Mouse (Mus musculus) adrenal gland, postnatal 14 days (tissue): Measurements from ENCODE around the gene Wdr93. TPM values are rescaled to one million over a fixed set of nuclear protein-coding genes. Genes with fewer than 3 reads are reported as not detected.
"Not testable (repeated sequence)": the region's sequence is repeated elsewhere in the genome, so short reads cannot be mapped to it uniquely, and the experiment has no call there.

Experiments used
- DNase-seq: peaks from one replicate; pipeline ENCODE4 v3.0.0; 2021; ENCODE audit warnings: mixed read lengths
- total RNA-seq: library from RNA; stranded (reverse); gene quantifications from 2 replicates; pipeline ENCODE4 v1.2.3, GENCODE M21; 2021

The Wdr93 gene
- total RNA-seq, 1 experiment from 2014 or later: 1.8 TPM

DNA sequence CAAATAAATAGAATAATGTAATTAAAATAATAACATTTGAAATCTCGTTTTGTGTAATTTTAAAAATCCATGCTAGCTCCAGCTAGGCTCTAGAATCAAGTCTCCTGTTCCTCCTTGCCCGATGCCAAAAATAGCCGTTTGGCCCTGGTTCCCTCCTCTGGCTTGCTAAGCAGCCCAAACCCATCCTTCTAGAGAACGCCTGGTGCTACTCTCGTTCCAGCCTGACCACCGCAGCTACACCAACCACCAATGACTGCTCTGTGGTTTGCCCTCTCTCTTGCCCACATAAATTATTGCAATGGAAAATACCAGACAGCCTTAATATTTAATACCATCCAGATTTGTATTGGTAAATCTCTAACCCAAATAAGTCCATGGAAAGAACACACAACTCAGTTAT, 4.7 kb downstream of the Wdr93 start:
- DNase-seq: no peak

DNA sequence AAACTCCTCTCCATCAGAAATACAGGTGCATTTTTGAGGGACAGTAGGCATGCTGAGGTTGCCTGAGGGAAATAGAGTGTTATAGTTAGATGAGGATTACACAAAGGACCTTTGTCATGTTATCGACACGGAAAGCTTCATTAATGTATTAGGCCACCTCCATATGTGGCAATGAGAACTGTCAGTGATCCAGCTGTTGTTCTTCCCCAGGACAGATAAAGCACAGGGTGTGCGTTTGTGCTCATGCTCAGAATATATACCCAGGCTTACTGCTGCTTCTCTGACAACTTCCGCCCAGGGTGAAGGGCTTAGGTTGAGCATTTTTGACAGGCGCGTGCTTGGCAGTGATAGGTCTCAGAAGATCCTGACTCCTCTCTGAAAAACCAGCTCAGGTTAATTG, 6.5 kb downstream of the Wdr93 start:
- no peak for DNase-seq

DNA sequence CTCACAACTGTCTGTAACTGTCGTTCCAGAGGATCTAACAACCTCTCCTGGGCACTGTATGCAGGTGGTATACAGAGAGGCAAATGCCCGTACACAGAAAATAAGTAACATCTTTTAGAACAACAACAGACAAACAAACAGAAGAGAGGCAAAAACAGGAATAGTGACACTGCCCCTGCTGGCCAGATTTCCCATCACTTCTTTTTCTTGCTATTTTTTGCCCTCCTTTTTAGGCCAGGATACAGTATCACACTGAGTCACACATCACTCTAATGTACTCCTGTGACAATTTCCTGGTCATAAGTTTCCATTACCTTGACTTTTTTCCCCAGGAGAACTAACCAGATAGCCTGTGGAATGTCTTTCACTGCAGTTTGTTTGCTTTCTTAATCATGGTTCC, 13.4 kb downstream of the Wdr93 start:
- no peak for DNase-seq

DNA sequence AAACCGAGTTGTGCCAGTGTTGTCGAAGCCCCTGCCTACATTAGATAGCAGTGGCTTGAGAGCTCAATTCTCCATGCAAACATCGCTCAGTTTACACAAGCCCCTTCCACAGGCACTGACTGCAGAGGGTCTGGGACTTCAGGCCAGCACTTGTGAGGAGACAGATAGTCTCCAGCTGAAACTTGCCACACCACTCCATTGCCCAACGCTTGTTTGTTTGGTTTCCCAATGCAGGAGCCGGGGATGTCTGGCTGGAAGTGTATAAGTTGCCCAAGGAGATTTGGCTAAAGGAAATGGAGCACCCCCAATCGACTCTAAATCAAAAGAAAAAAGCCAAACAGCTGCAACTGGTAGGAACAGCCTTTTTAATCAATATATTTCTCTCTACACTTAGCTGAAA, 15.2 kb downstream of the Wdr93 start:
- peak; percentile 76 for DNase-seq

DNA sequence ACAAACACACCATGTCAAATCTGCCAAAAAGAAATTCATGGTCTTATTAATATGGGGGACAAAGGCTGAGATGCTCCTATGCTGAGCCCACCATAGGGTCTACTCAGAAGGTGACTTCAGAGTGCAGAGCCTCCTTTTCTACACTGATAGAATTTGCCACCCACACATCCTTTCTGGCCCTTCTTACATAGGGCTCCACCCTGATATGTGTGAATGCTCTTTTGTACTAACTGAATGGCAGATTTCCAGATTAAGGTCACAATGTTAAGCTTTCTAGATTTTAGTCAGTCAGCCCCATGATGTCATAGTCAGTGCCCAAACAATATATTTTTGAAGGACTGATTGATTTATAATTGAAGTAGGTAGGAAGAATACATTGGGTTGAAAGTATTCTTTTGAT, 16.8 kb downstream of the Wdr93 start:
- no peak for DNase-seq

DNA sequence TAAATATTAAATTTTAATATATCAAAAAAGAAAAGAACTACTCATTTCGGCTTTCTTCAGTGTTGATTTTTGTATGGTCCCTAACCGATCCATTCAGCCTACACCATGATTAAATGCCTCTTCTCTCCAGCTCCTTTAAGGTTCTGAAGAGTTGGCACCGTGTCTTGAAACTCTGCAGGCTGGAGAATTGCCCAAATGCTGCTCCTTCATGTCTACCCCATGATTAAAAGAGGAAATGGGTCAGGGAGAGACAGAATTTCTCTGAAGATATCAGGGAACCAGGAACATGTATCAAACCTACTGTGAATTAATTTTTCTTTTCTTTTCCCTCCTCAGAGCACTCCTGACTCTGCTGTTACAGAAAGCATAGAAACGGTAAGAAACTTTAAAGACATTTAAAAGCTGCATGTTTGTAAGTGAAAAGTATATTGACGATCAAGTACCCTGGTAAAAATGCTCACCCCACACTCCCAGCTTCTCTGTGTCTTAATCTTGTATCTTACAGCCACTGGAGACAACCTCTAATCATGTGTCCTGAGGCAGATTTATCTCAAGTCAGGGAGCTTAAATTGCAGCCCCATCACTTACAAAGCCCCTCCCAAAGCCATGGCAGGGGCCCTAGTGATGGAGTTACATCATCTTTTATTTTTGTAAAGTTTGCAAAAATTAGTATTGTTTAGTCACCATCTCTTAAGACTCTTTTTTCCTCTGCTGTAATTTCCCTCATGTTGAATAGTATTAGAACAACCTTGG, 18.3 kb downstream of the Wdr93 start:
- DNase-seq: no peak

DNA sequence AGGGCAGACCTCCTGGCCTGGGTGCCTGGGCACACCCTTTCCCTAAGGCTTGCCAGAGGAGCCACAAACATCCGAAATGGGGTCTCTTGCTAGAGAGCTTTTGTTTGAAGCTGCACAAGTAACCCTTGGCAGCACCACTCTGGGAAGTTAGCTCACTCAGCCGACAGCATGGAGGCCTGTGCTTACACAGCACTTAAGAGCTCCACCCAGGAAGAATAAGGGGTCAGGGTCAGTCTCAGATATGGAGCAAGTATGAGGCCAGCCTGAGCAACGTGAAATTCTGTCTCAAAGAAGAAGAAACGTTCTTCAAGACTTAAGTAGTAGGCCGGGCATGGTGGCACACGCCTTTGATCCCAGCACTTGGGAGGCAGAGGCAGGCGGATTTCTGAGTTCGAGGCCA, 19.1 kb downstream of the Wdr93 start:
- no peak for DNase-seq

DNA sequence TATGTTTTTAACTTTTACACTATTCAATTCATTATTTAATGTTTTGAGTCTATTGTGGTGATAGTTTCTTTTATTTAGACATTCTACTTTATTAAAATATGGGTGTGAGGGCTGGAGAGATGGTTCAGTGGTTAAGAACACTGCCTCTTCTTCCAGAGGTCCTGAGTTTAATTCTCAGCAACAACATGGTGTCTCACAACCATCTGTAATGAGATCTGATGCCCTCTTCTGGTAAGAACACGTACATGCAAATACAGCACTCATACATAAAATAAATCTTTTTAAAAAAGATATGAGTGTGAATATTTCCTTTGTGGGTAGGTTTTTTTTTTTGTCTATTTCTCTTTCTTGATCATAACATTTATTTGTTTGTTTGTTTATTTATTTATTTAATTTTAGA, 23.0 kb downstream of the Wdr93 start:
- DNase-seq: no peak

DNA sequence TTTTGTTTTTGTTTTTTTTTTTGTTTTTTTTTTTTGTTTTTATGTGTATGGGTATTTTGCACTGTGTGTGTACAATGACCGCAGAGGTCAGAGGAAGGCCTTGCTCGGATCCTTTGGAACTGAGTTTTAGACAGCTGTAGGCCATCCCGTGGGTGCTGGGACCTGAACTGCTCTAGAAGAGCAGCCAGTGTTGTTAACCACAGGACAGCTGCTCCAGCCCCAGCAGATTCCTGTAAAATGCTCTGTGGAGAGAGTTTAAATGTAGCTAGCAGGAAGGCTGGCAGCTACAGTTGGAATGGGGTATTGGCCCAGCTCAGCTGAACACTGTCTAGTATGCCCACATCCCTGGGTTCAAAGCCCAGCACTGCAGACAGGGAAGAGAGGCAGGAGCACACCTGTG, 26.7 kb downstream of the Wdr93 start:
- no peak for DNase-seq

DNA sequence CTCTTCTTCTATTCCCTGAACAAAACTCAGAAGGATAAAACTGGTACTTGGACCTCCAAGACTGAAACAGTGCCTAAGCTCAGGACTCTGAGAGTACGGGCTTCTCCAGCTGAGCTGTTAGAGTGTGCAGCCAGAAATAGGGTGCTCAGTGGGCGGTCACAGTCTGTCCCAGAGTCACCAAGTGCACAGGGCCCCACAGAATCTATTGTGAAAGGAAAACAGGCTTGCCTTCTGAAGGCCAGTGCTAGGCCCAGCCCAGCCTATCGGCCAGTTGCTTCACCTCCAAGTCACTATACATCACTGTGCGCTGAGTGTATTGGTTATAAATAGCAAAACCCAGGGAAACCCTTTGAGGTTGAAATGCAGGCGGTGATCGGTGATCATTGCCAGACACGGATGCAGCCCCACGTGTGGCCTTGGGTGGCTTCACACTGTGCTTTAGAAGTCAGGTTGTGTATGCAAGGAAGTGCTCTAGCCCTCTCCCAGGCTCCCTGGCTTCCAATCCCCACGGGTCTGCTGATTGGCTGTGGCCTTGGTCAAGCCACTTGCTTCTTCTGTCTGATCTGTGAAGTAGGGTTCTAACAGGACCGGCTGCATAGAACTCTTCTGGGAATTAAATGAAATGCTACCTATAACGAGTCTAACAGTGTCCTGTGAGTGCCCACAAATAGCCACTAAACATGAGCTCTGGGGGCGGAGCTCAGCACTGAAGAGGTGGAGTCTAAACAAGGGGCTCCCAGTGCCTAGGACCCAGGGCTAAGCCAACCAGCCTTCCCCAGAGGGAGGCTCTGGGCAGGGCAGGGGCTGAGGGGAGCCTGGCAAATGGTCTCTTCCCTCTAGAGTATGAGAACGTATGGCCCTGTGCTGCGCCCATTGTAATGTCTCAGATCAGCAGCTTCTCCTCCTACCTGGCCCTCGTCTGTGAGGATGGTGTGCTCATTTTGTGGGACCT, 28.9 kb downstream of the Wdr93 start:
- peak; percentile 61 for DNase-seq

DNA sequence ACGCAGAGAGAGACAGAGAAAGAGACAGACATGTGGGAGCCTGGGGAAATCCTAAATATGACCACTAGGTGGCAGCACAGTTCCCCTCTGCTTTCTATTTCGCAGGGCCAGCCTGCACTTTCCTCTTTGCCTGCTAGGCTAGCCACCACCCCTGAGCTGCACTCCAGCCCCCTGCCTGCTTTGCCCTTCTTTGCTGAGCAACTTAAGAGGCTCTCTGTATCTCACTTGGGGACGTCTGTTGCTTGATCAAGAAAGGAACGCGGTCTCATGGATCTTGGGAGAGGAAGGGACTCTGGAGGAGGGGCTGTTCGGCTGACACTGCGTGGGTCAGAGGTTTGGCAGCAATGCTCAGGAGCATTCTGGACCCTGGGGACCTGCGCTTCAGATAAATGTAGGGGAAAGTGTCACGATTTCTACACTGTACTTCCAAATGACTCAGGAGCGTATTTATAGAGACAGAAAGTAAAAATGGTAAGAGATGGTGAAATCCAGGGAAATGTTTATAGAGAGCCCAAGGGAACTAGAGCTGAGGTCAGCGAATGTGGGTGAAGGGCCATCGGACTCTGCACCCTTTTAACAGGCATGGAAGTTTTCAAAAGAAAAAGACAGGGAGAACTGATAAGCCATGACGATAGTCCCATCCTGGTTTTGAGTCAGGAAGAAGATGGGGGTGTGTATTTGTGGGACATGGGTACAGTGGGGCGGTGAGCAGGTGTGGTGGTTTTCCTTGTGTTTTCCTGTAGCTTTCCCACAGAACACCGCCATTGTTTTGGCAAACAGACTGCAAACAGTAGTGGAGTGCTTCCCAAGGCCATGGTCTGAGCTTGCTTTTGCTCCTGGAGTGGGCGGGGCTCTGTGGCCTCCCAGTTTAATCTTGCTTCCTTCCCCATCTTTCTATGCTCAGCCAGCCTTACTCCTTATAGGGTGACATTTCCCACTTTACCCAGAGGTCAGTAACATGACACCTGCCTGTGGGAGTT, 38.0 kb downstream of the Wdr93 start:
- DNase-seq: peak; percentile 89

DNA sequence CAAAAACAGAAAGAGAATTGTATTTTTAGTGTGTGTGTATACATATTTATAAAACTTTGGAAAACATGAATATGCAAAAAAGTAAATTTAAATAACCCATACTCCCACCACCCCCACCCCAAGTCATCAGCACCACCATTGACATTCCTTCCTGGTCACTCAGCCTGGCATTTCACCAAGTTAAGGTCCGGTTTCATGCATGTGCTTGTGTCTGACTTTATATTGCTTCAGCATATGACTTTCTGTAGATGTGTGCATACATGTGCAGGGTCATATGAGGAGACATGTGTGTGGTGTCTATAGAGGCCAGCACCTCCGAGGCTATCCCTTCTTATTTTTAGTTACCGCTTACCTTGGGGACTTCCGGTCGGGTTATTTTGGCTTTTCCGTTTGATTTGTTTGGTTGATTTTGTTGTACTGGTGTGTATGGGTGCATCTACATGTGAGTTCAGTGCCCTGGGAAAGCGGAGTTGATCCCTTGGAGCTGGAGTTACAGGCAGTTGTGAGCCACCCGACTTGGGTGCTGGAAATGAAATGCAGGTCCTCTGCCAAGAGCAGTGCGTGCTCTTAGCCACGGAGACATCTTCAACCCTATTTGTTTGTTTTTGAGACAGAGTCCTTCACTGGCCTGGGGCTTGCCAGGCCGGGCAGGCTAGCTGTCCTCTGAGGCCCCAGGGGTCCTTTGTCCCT, 39.0 kb downstream of the Wdr93 start:
- DNase-seq: peak; percentile 69

DNA sequence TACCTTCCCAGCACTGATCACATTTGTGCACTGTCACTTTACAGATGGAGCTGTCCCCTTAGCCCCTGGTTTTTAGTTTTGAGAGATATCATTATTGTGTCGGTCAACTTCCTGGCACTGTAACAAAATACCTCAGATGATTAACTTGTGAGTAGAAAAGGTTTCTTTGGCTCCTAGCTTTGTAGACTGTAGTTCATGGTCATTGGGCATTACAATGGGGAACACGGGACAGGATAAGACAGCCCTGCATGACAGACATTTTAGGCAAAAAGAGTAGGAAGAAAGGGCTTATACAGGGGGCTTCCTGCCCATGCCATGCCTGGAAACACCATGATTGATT, 39.5 kb downstream of the Wdr93 start:
- DNase-seq: no peak

DNA sequence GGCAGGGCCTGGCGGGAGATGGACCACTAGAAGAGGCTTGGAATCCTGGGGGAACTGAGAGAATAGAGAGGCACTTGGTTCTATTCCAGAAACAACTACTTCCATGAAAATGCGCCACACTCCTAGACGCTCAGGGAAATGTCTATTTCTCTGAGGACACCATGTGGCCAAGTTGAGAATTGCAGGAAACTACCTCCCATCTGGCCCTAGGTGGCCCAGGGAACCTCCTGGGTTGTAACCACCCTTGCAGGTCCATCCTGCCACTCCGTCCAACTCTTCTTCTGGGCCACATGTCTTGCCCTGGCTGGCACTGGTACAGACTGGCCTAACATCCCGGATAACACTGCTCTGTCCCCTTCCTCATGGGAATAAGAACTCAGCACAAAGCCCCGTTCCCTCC, 43.3 kb downstream of the Wdr93 start:
- peak; percentile 82 for DNase-seq

DNA sequence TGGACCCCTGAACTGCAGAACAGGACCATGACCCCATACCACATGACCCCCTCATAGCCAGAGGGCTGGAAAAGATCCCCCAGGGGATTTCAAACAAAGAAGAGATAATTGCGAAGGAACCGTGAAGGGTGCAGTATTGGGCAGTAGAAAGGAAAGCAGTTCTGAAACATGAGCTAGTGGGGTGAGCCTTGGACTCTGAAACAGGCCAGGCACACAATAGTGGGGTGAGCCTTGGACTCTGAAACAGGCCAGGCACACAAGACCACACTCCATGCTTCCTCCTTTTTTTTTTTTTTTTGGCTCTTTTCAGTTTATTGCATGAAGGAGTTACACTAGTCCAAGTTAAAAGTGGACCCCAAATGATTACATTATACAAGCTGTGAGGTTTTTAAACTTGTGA, 46.8 kb downstream of the Wdr93 start:
- DNase-seq: not testable (repeated sequence)

DNA sequence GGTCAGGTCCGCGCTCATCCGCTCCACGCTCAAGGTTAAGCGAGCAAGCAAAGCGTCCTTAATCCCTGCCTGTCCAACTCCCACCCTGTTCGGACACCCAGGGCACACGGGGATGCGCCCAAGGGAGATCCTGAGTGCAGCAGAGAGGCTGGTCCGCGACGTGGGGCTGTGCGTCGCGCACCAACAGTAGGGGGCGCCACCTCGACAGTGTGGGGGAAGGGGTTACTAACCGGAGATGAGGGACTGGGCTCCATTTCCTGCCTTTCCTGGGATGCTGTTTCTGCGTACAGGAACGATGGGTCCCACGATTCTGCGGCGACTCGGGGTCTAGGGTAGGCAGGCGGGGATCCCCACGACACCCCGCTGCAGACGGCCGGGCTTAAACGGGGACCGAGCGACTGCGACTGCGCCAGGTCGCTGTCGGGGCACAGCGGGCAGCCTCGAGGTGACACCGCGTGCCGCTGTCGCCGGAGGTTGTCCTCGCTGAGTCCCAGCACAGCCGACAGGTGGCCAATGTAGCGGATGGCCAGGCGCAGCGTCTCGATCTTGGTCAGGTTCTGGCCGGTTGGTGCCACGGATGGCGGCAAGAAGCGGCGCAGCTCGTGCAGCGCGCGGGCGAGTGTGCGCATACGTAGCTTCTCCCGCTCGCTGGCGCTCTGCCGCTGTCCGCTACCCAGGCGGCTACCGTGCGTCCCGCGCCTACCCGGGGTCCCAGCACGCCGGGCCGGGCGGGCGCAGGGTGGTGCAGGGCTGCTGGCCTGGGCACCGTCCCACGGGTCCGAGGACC, 49.9 kb downstream of the Wdr93 start:
- peak; percentile 75 for DNase-seq

DNA sequence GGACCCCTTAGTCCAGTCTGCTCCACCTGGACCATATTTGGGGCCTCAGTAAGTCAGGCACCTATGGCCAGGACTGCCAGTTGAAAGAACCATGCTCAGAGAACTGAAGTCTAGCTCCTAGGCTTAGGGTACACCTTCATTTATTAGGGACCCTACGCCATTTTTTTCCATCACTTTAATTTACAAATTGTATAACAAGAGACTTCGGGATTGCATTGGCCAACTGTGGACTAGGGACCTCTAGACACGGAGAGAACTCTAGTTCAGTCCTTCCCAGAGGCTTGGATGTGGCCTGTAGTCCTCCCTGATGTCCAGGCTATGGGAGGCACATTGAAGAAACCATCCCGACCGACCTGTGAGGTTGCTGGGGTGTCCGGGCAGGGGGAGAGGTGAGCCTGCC, 50.7 kb downstream of the Wdr93 start, which contains the start of gene Mesp1:
TSS of gene Mesp1 (minus strand) at position 101 of the 400 bp plus-strand sequence.
- DNase-seq: no peak

DNA sequence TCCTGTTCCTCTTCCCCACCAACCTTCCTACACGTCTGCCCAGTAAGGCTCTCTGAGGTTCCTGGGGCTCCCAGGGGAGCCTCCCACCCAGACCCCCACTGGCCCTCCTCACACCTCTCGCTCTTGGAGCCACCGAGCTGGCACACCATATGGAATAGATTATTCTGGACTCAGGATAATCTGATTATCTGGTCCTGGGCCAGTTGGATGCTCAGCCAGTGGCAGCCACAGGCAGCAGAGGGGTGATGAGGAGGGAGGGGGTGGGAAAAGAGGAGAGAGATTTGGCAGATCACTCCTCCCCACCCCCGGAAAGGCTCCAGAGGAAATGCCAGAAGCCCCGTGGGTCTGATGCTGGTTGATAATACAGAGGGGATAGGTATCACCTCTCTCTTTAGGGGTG, 55.6 kb downstream of the Wdr93 start:
- no peak for DNase-seq

DNA sequence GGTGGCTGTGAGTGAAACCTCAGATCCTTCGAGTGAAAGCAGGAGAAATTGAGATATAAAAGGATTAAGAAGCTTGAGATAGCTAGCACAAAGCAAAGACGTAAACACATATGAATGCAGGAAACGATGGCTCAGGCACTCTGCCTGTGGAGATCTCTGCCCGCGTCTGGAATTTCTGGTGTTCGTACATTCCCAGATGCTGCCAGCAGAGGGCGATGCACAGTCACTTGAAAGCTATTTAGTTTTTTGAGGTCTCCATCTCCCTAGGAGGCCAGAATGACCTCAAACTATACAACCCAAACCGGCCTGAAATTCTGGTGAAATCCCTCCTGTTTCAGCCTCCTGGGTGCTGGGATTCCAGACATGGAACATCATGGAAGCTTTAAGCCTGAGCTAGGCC, 56.1 kb downstream of the Wdr93 start:
- DNase-seq: peak; percentile 86

DNA sequence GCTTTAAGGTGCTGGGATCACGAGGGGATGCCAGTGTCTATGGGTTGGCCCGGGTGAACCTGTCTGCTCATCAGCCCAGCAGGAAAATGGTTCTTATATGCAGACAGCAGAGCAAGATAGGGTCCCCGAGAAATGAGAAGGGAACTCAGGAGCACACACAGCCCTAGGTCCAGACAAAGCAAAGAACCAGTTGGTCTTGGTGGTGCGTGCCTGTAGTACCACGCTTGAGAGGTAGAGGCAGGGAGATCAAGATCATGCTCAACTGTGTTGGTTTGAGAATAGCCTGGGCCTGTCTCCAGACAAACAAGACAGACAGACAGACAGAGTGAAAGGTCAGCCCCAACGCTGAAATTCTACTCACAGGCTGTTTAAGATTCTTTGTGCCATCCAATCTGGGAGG, 56.5 kb downstream of the Wdr93 start:
- no peak for DNase-seq

DNA sequence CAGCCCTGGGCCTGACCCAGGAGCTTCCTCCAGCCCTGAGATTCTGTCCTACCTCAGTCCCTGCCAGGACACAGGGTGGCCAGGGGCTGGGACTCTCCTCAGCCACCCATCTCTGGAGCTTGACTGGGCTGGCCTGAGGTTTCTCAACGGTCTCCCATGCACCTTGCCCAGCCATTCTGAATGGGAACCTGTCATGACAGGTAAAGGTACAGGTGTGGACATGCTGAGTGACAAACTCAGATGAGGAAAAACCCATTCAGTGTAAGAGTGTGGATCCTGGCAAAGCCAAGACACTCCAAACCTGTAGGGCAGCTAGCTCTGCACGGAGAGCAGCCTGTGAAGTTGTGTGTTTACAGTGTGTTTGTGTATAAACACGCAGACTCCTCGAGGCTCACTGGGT, 57.4 kb downstream of the Wdr93 start:
- no peak for DNase-seq
